Mouse (Mus musculus): ENCODE measurements around the gene Stk4. TPM values are rescaled to one million over a fixed set of nuclear protein-coding genes. Genes with fewer than 3 reads are reported as not detected.
A peak's percentile ranks its signal among the peaks of the same experiment; 100 is the strongest.

Stk4 gene
- total RNA-seq, 2 experiments from 2014 or later = 13.7 to 15.1 TPM

DNA sequence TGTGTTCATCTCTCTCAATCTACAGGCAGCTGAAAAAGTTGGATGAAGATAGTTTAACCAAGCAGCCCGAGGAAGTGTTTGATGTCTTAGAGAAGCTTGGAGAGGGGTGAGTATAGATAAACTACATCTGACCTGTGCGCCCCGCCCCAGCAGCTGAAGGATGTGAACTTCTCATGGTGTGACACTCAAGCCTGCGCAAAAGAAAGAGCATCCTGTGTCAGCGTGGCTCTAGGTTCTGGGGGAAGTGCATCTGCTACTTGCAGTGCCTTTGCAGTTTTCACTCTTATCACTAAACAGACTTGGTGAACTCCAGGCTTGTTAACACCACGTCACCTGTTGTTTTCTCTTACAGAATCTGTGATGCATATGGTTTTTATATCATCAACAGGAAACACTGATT lies 9.4 kb downstream of the Stk4 start:
- no peak for DNase-seq

DNA sequence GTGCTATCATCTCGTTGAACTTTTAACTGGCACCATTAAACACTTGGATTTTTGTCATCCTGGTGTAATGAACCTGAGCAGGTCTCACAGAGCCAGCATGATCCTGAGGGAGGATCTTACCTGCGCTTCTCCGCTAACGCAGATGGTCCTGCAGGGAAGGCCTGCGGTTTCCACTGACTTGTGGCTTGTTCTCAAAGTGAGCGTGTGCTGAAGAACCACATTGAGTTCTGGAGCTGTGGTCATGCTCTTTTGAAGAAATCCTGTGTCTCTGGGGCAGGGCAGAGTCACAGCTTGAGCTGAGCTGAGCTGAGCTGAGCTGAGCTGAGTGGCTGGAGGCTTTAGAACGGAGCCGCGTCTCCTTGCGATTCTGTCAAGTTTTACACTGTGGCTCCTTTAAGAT lies 11.5 kb downstream of the Stk4 start:
- no peak for DNase-seq

DNA sequence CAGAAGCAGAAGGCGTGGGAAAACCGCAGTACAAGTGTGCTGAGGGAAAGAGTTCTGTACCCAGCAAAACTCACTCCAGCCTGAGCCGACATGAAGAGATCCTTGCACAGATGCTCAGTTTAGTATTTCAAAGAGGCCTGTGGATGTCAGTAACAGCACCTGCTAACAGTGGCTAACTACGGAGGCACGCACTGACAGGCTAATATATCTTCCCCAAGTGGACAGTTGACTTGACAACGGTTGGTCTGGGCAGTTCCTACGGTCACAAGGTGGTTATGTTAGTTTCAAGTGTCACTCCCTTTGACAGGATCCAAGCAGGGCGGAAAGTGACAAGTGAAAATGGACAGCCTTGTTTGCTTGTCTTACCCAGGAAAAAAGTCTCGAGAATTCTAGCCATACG lies 12.1 kb downstream of the Stk4 start:
- DNase-seq = no peak

DNA sequence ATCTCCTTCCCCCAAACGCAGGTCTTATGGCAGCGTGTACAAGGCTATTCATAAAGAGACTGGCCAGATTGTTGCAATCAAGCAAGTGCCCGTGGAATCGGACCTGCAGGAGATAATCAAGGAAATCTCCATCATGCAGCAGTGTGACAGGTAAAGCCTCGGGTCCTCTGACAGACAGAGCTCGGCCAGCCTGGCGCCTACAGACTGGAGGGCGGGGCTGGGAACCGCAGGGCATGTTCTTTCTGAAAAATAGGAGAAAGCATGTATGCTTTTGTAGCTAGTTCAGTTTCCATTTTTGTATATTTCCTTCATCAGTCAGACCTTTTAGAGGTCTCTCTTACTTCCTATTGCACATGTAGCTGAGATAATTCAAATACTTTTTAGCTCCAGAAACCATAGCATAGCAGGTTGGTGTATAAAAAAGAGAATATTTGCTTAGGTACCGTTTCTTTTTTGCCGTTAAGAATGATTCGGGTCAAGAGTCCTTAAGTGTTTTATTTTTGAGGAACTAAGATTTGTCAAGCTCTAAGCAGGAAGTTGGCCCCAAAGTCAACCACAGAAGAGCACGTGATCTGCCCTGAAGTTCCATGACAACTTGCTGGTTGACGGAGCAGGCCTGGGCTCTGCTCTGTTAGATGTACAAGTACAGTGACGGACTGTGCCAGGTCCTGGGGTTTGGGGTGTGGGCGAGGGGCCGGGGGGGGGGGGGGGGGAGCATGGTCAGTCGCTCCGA lies 13.7 kb downstream of the Stk4 start:
- DNase-seq = no peak

DNA sequence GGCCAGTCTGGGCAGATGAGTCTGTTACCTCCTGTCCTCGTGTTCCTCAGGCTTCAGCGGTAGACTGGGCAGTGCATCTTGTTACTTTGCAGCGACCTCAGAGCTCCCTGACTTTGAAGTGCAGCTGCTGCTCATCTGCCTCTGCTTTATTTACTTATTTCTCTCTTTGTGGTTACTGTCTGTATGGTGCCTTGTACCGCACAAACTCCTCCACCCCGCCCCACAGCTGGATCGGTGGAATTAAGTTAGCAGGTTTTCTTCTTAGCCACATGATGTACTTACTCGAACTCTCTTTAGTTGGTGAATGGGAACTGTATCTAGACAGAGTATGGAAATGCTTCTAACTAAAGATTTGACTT lies 14.2 kb downstream of the Stk4 start:
- DNase-seq = no peak

DNA sequence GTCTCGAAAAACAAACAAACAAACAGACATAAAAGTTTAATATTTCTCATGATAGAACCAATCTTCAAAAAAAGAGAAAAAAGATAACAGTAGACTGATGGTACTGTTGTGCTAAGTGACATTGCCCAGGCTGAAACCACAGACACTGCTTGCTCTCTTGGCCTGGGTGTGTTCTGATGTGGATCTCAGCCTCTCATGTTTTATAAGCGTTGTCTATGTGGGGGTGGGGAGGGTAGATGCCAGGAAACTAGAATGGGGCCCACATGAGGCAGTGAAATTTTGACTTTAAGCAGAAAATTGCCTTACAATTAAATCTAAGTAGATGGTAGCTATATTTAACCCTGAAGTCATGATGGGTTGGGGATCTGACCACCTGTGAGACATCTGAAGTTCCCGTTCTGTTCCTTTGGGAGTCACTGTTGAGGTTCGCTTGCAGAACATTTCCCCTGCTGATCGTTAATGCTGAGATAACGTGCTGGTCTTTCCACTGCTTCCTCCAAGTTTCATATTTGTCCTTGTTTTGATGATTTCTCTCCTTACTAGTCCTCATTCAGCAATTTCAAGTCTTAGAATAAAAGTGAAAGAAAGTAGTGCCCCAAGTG lies 17.4 kb downstream of the Stk4 start:
- no peak for DNase-seq

DNA sequence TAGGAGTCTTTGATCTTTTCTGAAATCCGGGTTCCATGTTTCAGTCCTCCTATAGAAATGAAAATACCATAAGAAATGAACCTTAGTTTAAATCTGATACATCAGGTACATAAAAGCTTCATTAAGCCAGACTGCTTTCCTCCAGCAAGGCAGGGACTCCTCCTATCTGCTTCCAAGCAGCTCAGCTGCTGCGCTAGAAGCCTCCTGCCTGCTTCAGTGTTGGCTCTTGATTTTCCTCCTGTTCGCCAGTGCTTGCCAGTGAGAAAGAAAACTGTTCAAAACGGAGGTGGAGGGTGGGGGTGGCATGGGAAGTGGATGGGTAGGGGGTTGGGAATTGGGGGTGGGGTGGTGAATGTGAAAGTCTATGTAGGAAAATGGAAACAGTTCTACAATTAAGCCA lies 19.4 kb downstream of the Stk4 start:
- no peak for DNase-seq

DNA sequence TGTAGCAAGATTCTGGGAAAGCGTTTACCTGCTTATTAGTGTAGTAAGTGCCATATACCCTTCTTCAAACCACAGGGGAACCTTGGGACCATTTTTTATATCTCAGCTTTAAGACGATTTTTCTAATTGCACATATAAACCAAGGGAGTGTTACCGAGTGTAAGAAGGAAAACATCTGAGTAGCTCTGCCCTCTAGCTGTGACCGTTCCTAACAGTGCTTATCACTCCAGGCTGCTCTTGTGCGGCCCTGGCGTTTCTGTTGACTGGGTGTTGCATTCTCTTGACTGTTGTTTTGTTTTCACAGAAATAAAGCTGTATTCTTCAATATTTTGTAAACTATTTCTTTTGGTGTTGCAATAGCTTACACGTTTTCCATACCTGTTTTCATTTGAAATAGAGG lies 24.0 kb downstream of the Stk4 start:
- no peak for DNase-seq

DNA sequence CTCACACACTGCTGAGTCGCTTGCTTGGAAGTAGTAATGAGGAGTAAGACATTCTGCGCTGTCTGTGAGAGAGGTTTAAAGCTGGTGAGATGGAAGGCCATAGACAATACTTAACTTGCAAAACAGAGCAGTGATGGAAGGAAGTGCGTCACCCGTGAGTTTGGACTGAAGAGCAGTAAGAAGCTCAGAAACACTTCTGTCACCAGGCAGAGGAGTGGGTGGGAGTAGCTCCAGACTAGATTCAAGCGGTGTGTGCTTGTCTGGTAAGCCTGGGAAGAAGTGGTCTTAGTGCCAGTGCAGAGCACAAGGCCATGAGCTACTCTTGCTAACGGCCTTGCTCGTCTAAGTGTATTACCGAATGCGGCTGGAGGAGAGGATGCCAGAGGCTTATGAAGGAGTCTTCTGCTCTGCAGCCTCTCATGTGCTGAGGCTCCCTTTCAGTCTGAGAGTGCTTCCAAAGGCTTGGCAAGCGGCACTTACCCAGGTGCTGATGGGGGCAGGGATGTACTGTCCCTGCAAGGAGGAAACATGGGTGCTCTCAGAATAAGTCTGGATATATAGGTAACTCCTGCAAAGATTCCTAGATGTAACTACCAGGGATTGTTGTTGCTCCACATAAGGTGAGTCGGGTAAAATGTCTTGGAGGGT lies 28.6 kb downstream of the Stk4 start:
- DNase-seq = no peak

DNA sequence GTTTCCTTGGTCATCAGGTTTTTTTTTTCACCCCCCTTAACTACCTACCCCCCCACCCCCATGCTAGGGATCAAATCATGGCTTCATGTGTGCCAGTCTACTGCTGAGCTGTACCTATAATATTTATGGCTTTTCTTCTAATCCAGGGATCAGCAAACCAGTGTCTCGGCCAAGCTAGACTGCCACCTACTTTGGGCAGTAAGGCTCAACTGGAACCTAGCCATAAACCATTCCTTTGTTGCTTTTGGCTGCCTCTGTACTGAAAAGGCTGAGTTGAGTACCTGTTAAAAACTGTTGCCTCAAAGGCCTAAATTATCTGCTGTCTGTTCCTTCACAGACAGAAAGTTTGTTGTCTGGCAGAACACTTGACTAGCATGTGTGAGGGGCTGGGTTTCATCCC lies 31.8 kb downstream of the Stk4 start:
- DNase-seq = no peak

DNA sequence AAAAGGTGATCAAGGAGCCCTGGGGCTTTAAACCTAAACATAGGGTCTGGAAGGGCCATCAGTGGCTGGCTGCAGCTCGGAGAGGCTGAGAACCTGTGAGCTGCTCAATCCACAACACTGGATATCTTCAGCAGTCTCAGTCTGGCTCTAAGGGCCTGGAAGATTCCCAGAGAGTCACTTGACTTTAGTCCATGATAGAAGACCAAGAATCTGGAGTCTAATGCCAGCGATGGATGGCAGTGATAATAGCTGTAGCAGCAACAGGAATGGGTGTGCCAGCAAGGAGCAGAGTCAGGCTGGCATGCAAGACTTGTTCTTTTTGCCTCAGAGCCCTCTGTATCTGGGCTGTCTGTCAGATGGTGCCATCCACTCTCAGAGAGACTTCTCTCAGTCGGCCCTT lies 32.2 kb downstream of the Stk4 start:
- DNase-seq = no peak

DNA sequence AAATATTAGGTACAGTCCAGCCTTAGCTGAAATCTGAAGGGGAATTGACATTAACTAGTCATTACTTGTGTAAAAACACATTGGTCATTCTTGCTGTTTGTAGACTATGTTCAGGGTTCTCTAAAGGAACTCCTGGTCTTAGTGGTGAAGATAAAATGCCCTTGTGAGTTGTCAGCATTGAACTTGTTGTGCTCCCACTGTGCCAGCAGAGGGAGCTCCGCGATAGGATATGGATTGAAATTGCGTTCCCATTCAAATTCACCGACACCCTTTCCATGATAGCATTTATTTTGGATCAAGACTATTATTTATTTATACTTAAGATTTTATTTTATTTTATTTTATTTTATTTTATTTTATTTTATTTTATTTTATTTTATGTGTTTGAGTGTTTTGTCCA lies 33.4 kb downstream of the Stk4 start:
- peak; percentile 66 for DNase-seq

DNA sequence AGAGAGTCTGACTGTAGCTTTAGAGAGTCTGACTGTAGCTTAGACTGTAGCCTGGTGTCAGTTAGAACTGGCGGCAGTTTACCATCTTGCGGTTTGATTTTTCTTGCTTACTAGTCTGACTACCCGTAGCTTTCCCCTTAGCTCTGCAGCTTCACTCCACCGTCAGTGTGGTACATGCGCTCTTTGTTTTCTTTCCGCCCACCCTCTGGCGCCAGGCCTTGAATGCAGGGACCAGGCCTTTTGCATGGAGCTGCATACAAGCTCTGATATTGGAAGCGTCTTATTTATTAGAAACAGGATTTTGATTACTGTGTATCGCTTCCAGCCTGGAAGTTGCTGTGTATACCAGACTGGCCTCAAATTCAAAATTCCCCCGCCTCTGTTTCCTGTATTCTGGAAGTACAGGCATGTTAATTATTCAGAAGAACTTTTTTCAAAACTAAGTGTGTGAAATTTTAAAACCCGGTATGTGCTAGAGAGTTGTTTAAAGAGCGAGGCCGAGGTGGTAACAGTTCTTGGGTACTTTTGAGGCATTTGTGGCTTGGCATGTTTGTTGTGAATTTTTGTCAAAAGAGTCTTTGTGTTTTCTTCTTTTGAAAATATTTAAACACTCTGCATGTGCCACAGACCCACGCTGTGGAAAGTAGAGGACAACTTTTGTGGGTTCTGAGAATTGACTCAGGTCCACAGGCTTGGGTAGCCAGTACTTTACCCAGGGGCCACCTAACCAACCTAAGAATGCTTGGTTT lies 36.3 kb downstream of the Stk4 start:
- DNase-seq = no peak

DNA sequence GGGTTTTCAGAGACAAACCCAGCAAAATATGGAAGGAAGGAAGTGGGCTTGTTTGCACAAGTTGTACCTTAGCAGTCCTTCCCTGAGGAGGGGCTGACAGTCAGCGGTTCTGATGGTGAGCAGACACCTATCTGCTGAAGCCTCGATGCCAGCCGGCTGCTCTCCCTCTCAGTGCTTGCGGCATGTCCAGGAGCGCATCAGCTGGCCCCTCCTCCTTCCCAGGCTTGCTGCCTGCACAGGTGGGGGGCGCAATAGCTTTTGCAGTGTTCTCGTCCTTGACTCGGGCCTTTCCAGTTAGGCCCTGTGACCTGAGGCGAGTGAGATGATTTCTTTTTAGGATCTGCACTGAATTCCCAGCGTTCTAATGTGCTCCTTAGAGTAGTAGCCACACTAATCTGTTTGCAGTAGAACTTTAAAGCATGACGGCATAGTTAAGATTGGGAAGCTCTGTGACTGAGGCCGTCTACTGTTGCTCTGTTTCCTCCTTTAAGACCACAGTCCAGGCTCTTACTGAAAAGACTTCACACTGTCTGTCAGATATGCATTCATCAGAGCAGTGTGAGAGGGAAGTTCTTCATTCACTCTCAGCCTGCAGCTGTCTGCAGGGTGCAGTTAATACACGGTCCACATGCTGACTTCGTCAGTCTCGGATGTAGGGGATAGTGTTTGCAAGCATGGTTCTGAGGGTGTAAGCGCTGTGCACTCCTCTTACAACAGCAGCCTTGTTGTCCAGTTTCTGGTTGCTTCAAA lies 37.2 kb downstream of the Stk4 start:
- DNase-seq = no peak

DNA sequence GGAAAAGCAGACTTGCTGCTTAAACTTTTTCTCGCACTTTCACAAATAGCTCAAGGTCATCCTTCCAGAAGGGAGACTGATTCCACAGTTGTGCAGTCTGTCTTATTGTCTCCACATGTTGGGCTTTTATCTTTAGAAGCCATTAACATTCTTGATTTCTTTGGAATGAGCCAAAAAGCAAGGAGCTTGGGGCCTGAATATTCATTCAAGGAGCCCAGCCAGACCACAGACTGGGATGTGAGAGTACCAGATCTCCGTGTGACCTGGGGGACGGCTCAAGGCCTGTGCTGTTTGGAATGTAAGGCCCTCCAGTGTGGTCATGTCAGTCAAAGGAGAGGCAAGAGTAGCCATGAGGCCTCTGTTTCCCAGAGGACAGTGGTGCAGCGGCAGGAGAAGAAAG lies 38.4 kb downstream of the Stk4 start:
- no peak for DNase-seq

DNA sequence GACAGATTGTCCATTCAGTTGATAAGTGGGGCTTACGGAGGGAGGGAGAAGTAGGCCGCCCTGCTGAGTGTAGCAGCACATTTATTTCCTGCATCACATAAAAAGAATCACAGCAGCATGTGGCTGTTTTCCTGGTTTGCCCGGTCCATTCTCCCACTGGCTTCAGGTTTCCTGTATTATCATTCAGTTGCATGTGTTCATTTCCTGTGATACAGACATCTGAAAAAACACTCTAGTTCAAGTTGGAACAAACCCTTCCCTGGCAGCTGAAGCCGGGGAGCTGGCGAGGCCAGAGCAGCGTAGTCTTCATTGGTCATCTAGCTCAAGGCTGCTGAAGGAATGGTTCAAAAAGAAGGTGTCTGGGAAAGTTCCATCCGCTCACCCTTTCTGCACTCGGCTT lies 41.4 kb downstream of the Stk4 start:
- DNase-seq = no peak

DNA sequence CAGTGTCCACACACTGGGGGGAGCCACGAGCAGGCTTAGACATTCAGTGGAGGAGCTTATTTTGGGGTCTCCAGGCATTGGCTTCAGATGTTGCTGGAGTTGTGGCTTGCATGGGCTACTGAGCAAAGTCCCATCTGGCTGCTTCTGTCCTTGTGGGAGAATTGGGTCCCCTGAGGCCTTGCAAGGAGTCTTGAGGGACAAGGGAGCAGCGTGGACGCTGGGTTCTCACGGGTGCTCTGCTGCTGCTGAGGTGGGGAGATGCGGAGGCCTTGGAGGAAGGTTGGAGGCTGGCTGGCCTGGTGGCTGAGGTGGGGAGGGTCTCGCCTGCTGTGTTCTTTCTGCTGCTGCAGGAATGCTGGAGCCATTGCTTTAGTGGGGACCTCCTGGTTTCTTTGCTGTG lies 43.9 kb downstream of the Stk4 start:
- no peak for DNase-seq

DNA sequence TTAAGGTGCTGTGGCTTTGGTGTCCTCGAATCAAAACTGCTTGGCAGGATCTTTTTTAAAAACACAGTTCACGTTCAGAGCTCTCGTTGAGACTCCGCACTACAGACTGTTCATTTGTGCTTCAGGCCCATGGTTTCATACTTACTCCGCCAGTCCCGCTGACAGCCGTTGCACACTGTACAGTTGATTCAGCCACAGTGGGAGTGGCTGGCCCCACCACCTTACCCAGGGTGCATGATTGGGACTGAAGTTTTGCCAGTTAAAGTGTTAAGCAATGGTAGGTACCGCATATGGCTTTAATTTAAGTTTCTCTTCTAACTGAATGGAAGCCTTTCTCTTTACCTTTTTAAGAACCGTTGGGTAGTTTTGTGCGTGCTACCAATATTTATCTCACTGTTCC lies 45.4 kb downstream of the Stk4 start:
- DNase-seq = no peak

DNA sequence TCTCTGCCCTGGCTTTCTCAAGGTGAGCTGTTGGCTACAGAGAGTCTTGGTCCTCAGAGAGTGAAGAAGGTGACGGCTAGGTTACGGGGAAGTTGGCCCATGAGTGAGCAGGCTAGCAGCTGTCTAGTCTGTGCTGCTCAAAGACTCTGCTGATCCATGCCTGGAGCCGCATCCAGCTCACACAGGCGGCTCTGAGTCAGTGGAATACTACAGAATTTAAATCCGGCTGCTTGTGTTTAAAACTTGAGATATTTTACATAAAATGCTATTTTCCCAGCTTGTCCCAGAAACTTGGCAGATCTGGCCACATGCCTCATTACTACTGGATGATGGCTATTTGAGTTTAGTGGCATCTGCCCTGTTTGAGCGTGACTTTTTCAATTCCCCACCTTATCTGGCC lies 49.4 kb downstream of the Stk4 start:
- DNase-seq = no peak

DNA sequence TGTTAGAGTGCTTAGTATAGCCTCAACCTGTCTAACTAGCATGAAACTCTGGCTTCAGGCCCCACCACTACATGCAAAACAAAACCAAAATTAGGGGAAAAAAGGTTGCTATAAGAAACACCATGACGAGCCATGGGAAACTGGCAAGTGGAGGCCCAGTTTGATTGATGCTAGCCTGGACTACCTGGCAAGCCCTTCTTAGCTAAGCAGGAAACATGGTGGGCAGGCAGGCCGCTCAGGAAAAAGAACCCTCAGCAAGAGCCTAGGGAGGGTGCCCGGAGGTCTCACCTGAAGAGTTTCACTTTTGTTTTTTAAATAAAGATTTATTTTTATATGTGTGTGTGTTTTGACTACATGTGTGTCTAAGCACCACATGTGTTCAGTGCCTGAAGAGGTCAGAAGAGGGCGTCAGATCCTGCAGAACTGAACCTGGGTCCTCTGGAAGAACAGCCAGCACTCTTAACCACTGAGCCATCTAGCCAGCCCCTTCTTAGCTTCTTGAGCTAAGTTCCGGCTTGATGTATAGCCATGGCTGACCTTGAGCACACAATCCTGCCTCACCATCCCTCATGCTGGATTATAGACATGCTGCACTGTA lies 53.1 kb downstream of the Stk4 start:
- no peak for DNase-seq

DNA sequence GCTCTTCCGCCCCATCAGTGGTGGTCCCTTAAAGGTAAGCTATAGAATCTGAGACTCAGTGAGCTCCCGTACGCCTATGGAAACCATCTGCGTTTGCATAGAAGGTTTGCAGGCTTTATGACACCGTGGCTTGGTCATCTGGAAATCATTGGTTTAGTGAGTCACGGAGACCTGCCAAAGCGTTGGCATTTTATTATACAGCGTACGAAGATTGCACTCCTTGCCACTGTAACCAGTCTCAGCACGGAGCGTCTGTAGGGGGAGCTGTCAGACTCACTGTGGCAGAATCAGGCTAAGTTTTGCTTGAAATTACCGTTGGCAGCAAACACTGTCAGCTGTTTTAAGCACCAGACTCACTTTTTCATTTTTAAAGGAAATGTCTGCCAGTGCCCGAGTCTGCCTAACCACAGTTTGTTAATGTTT lies 56.4 kb downstream of the Stk4 start:
- DNase-seq = peak; percentile 39

DNA sequence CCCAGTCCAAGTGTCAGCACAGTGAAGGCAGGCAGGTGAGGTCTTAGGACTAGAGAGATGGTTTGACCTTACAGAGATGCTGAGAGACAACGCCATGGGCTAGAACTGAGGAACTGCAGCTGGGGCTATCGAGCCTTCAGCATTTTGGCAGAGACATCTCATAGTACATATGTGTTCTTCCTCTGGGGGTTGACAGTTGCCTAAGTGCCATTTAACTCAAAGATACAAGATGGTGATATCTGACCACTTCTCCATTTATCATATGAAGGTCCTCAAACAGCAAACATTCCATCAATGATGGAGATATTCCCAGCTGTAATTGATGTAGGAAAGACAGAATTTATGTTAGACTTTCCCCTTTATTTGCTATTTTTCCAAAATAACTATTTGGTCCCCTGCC lies 57.2 kb downstream of the Stk4 start:
- no peak for DNase-seq

All from gastrocnemius, postnatal 10 days (tissue).